Comparison of ENCODE assay signal across 8 mouse cellular contexts in the genomic region with DNA sequence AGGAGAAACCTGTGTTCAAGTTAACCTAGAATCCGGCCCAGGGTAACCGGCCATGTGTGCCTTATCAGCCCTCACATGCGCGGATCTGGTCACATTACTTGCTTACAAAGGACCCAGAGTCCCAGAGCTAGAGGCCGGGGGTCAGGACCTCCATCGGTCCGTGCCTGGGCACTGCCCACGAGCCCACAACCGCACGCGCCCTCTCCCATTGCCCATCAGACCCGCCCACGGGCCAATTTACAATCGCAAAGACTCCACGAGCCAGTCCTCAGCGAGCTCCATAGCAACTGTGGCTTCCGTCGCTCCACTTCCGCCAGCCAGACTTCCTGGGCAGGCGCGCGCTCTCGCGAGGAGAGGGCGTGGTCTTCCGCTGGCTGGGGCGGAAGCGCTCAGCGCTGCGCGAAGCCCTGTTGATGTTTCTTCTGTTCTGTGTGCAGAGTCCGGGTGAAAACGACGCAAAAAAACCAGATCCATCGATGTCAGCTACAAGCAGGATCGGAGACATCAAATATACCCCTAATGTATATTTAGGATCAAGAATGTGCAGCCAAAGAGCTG. TPM values are rescaled to one million over a fixed set of nuclear protein-coding genes. Genes with fewer than 3 reads are reported as not detected.
A peak's percentile ranks its signal among the peaks of the same experiment; 100 is the strongest.
DNase-seq lines count a peak whose midpoint lies in the region; ATAC-seq lines count a peak whose summit lies in the region.

A gene (minus strand): TSS at position 326 of the 558 bp plus-strand sequence.

- WGBS in heart, embryonic 14.5 days, result under 1% methylated on average over 36 of the region's 36 CpGs
- under 1% methylated on average over 36 of the region's 36 CpGs for WGBS in liver, embryonic 13.5 days (ENCODE audit: insufficient replicate concordance)
- under 1% methylated on average over 36 of the region's 36 CpGs for WGBS in stomach, embryonic 16.5 days

- peaks cover 28% of the 10 kb centered on the region for H3K36me3 ChIP-seq in heart, embryonic 14.5 days (ENCODE audit: control insufficient read depth, insufficient read depth, low read length)
- H3K36me3 ChIP-seq in liver, embryonic 13.5 days, result peaks cover 35% of the 10 kb centered on the region
- H3K36me3 ChIP-seq in stomach, embryonic 16.5 days (ENCODE audit: control insufficient read depth, insufficient read depth, low read length), result 0 out of 2 replicates have a peak, but pooled peaks cover 3% of the 10 kb centered on the region

- peak within 1 kb of the TSS; percentile 60 to 80 for H3K27ac ChIP-seq in heart, embryonic 14.5 days (replicated peaks in 1 of 2; ENCODE audit: control insufficient read depth in 1 of 2, insufficient read depth in 1 of 2, low read depth in 2 of 2, low read length in 2 of 2)
- H3K27ac ChIP-seq in liver, embryonic 13.5 days, result peak within 1 kb of the TSS; percentile 85
- peak within 1 kb of the TSS; percentile 90 for H3K27ac ChIP-seq in stomach, embryonic 16.5 days (ENCODE audit: low read length)

- H3K27me3 ChIP-seq in heart, embryonic 14.5 days (ENCODE audit: control insufficient read depth, insufficient read depth, low read length), result no peaks in the 10 kb centered on the region
- H3K27me3 ChIP-seq in liver, embryonic 13.5 days, result no peaks in the 10 kb centered on the region
- no peaks in the 10 kb centered on the region for H3K27me3 ChIP-seq in stomach, embryonic 16.5 days (ENCODE audit: control insufficient read depth, insufficient read depth, low read length)

- DNase-seq in c-Kit-negative CD71-positive TER-119-positive erythroid progenitor cells, embryonic 14.5 days (ENCODE audit: low read depth, low spot score), result peak; percentile 78
- peak; percentile 85 for DNase-seq in fibroblast of lung, adult 2 months (ENCODE audit: low read depth)
- DNase-seq in kidney, postnatal 14 days, result peak; percentile 95
- DNase-seq in liver, embryonic 13.5 days, result peak; percentile 88
- DNase-seq in neural tube, embryonic 10.5 days (ENCODE audit: extremely low spot score, low spot score), result peak; percentile 92

- peak within 1 kb of the TSS; percentile 77 for H3K9ac ChIP-seq in heart, embryonic 14.5 days (ENCODE audit: low read length)
- H3K9ac ChIP-seq in liver, embryonic 13.5 days, result peak within 1 kb of the TSS; percentile 77
- peak within 1 kb of the TSS; percentile 76 for H3K9ac ChIP-seq in stomach, embryonic 16.5 days (ENCODE audit: low read length)

- peak; percentile 95 for ATAC-seq in CD4-positive, CD25-positive, alpha-beta regulatory T cell, adult 4 months
- peak; percentile 84 for ATAC-seq in heart, embryonic 14.5 days (ENCODE audit: insufficient number of reproducible peaks, insufficient read depth, low FRiP score, low read depth)
- peak; percentile 96 for ATAC-seq in liver, embryonic 13.5 days (ENCODE audit: low read depth)
- ATAC-seq in stomach, embryonic 16.5 days (ENCODE audit: insufficient read depth, low FRiP score), result peak; percentile 95

- peak within 1 kb of the TSS; percentile 71 to 98 for H3K4me3 ChIP-seq in heart, embryonic 14.5 days (ENCODE audit: control insufficient read depth in 1 of 2, insufficient read depth in 1 of 2, low read depth in 1 of 2, low read length in 2 of 2)
- H3K4me3 ChIP-seq in liver, embryonic 13.5 days (replicated peaks), result peak within 1 kb of the TSS; percentile 79
- H3K4me3 ChIP-seq in stomach, embryonic 16.5 days (replicated peaks; ENCODE audit: low read length), result peak within 1 kb of the TSS; percentile 66

- peaks cover 13 to 17% of the 10 kb centered on the region in 2 experiments for H3K4me1 ChIP-seq in heart, embryonic 14.5 days (ENCODE audit: control insufficient read depth in 2 of 2, insufficient read depth in 2 of 2, low read length in 2 of 2)
- H3K4me1 ChIP-seq in liver, embryonic 13.5 days (replicated peaks), result peaks cover 56% of the 10 kb centered on the region
- peaks cover 10% of the 10 kb centered on the region for H3K4me1 ChIP-seq in stomach, embryonic 16.5 days (ENCODE audit: control insufficient read depth, insufficient read depth, low read length)

- peak within 1 kb of the TSS; percentile 92 for H3K4me2 ChIP-seq in heart, embryonic 14.5 days (ENCODE audit: low read length)
- H3K4me2 ChIP-seq in liver, embryonic 13.5 days, result peak within 1 kb of the TSS; percentile 87
- H3K4me2 ChIP-seq in stomach, embryonic 16.5 days (ENCODE audit: low read depth, low read length), result peak within 1 kb of the TSS; percentile 59

- H3K9me3 ChIP-seq in heart, embryonic 14.5 days (ENCODE audit: control insufficient read depth, low read length), result no peaks in the 10 kb centered on the region
- H3K9me3 ChIP-seq in liver, embryonic 13.5 days (replicated peaks), result no peaks in the 10 kb centered on the region
- no peaks in the 10 kb centered on the region for H3K9me3 ChIP-seq in stomach, embryonic 16.5 days (replicated peaks; ENCODE audit: control insufficient read depth, low read length)

RNA-seq across cellular contexts. Expression of the gene that starts here (rescaled TPM):
- polyA plus RNA-seq in CD4-positive, CD25-positive, alpha-beta regulatory T cell, adult 4 months (2017; shearing (Covaris generic)), result 10 to 100 TPM; 20.6 to 33.8 TPM
- polyA plus RNA-seq in heart, embryonic 14.5 days (2014; fragmentation: Nextera tagmentation; extraction: Ambion mirVana), result 16.0 and 16.1 TPM in 2 replicates
- 22.5 and 25.3 TPM in 2 replicates for polyA plus RNA-seq in liver, embryonic 13.5 days (2015; fragmentation: Nextera tagmentation; extraction: Ambion mirVana)
- 25.2 and 29.1 TPM in 2 replicates for polyA plus RNA-seq in stomach, embryonic 16.5 days (2015; fragmentation: Nextera tagmentation; extraction: Ambion mirVana)

Comparison
In these comparisons a context has a peak if more than half of its experiments do, and no peak if none do; other contexts are left out.
1. Peak in every context shown above with its lines: DNase-seq, ATAC-seq, H3K4me3 ChIP-seq and H3K27ac ChIP-seq.